Mouse (Mus musculus): ENCODE results near the gene Srgn.
"Not testable (repeated sequence)": the region's sequence is repeated elsewhere in the genome, so short reads cannot be mapped to it uniquely, and the experiment has no call there.

Gene Srgn

GRCm38 (mm10) chr10:62481108-62481852, 46.0 kb downstream of the Srgn start:
- no peak for DNase-seq

- DNase-seq: no peak
Observed at GRCm38 (mm10) chr10:62476980-62477379, 50.3 kb downstream of the Srgn start.

- no peak for DNase-seq
Observed at GRCm38 (mm10) chr10:62474944-62475343, 52.3 kb downstream of the Srgn start.

- no peak for DNase-seq
Observed at GRCm38 (mm10) chr10:62471105-62471504, 56.1 kb downstream of the Srgn start.

- no peak for DNase-seq
Observed at GRCm38 (mm10) chr10:62469736-62470135, 57.5 kb downstream of the Srgn start.

- DNase-seq: no peak
Observed at GRCm38 (mm10) chr10:62461321-62461720, 65.9 kb downstream of the Srgn start.

- DNase-seq: not testable (repeated sequence)
Observed at GRCm38 (mm10) chr10:62452001-62452400, 75.2 kb downstream of the Srgn start.

- no peak for DNase-seq
Observed at GRCm38 (mm10) chr10:62450280-62450640, 77.0 kb downstream of the Srgn start.

- DNase-seq: peak; percentile 63 to 77
Observed at GRCm38 (mm10) chr10:62449364-62450279, 77.6 kb downstream of the Srgn start, which contains the start of the genes 4930507D05Rik and Supv3l1. Gene 4930507D05Rik, plus strand, starts transcription at chr10:62449489. Gene Supv3l1, minus strand, starts transcription at chr10:62449738.

Measured in thymus, adult 18-20 months (tissue).